ENCODE assay signal across 14 mouse cellular contexts in genomic region chr9:64399121-64399520, GRCm38 (mm10). TPM values are rescaled to one million over a fixed set of nuclear protein-coding genes. Genes with fewer than 3 reads are reported as not detected.
DNase-seq lines count a peak whose midpoint lies in the region; ATAC-seq lines count a peak whose summit lies in the region.
"Had no signal": no experiment of that assay in that cellular context is flagged by ENCODE, and none has a peak within 500 bp of the region (broad histone marks: within the 10 kb centered on the region; RNA-seq: fewer than 3 reads in every experiment).

No protein-coding gene starts in this region.

- peak; percentile 3 for DNase-seq in cerebellum, adult 11-12 months
- DNase-seq in cerebellum, postnatal 14 days: no peak
- DNase-seq in frontal cortex, postnatal 14 days (ENCODE audit: low spot score in 2 of 2): no peak
- peak; percentile 41 to 51 for DNase-seq in layer of hippocampus, postnatal 10 days (ENCODE audit: low spot score in 2 of 2)
- no peak for DNase-seq in layer of hippocampus, adult 9-10 months (ENCODE audit: low spot score)
- peak; percentile 61 for DNase-seq in brain, adult 2 months (ENCODE audit: low read depth, low spot score)
- DNase-seq: adrenal gland, adult 8-10 months; adrenal gland, postnatal 36 days; B cell, adult 2 months; gastrocnemius, postnatal 14 days had no signal

- ATAC-seq in frontal cortex, adult (ENCODE audit: low TSS enrichment): peak; percentile 34
- ATAC-seq: CD4-positive, CD25-positive, alpha-beta regulatory T cell, adult 4 months; forebrain, embryonic 14.5 days; hindbrain, postnatal 0 days had no signal

RNA-seq across cellular contexts. Expression of gene Megf11, which starts 13.7 kb away (rescaled TPM):
- total RNA-seq in layer of hippocampus, postnatal 10 days (2021): 10 to 100 TPM; 15.9 to 17.9 TPM

RNA-seq across cellular contexts. Expression of gene Dis3l, which starts 58.0 kb away (rescaled TPM):
- total RNA-seq in layer of hippocampus, postnatal 10 days (2021): 10 to 100 TPM; 23.9 to 24.2 TPM

Comparison
In these comparisons a context has a peak if more than half of its experiments do, and no peak if none do; other contexts are left out.
1. DNase-seq: peak in cerebellum, adult 11-12 months (single experiment), layer of hippocampus, postnatal 10 days (2 of 2) and brain, adult 2 months (single experiment); none in cerebellum, postnatal 14 days (0 of 2), frontal cortex, postnatal 14 days (0 of 2) and layer of hippocampus, adult 9-10 months (single experiment).